Comparison of ENCODE assay signal across 8 mouse cellular contexts in genomic region chr6:114642601-114643528, GRCm38 (mm10). TPM values are rescaled to one million over a fixed set of nuclear protein-coding genes. Genes with fewer than 3 reads are reported as not detected.
DNase-seq lines count a peak whose midpoint lies in the region; ATAC-seq and TF ChIP-seq lines count a peak whose summit lies in the region.

Gene Atg7 (plus strand): TSS chr6:114643097.

- H3K4me3 ChIP-seq in G1E (ENCODE audit: low read depth, low read length) = peak within 1 kb of the TSS; percentile 85
- peak within 1 kb of the TSS; percentile 76 for H3K4me3 ChIP-seq in forebrain, postnatal 0 days (ENCODE audit: low read depth, low read length)
- H3K4me3 ChIP-seq in lung, embryonic 15.5 days = peak within 1 kb of the TSS; percentile 77

- peaks cover 26% of the 10 kb centered on the region for H3K36me3 ChIP-seq in G1E (replicated peaks)
- H3K36me3 ChIP-seq in forebrain, postnatal 0 days (ENCODE audit: insufficient read depth) = no peaks in the 10 kb centered on the region
- H3K36me3 ChIP-seq in lung, embryonic 15.5 days = no peaks in the 10 kb centered on the region

- peaks cover 9% of the 10 kb centered on the region; the same call in 1 of the 2 replicates for H3K4me1 ChIP-seq in G1E (ENCODE audit: insufficient read depth, low read depth, low read length)
- 0 out of 2 replicates have a peak, but pooled peaks cover 3% of the 10 kb centered on the region for H3K4me1 ChIP-seq in forebrain, postnatal 0 days (ENCODE audit: insufficient read depth)
- peaks cover 9% of the 10 kb centered on the region; the same call in 1 of the 2 replicates for H3K4me1 ChIP-seq in lung, embryonic 15.5 days

- H3K9me3 ChIP-seq in G1E (replicated peaks) = no peaks in the 10 kb centered on the region
- no peaks in the 10 kb centered on the region for H3K9me3 ChIP-seq in forebrain, postnatal 0 days (ENCODE audit: low read length)
- H3K9me3 ChIP-seq in lung, embryonic 15.5 days = no peaks in the 10 kb centered on the region

- H3K27ac ChIP-seq in forebrain, postnatal 0 days (ENCODE audit: low read depth, low read length) = peak within 1 kb of the TSS; percentile 81
- H3K27ac ChIP-seq in lung, embryonic 15.5 days = 0 out of 2 replicates have a peak within 1 kb of the TSS, but pooled peaks have one; percentile 16

- peak; percentile 77 for DNase-seq in G1E (ENCODE audit: low spot score)
- peak; percentile 88 to 96 for DNase-seq in cerebellum, adult 18-20 months
- peak; percentile 97 for DNase-seq in forebrain, postnatal 0 days
- peak; percentile 94 for DNase-seq in heart, postnatal 4 days
- DNase-seq in layer of hippocampus, adult 8-10 months (ENCODE audit: low spot score in 2 of 2) = peak; percentile 87 to 92
- peak; percentile 83 for DNase-seq in ovary, adult 18-20 months (ENCODE audit: low spot score)
- DNase-seq in thymus, postnatal 0 days (ENCODE audit: low spot score) = peak; percentile 97

- peak within 1 kb of the TSS; percentile 85 for H3K4me2 ChIP-seq in forebrain, postnatal 0 days (ENCODE audit: low read depth)
- peak within 1 kb of the TSS; percentile 85 for H3K4me2 ChIP-seq in lung, embryonic 15.5 days

- H3K27me3 ChIP-seq in G1E (ENCODE audit: insufficient read depth, low read length) = no peaks in the 10 kb centered on the region
- no peaks in the 10 kb centered on the region for H3K27me3 ChIP-seq in forebrain, postnatal 0 days (ENCODE audit: insufficient read depth, low read length)
- no peaks in the 10 kb centered on the region for H3K27me3 ChIP-seq in lung, embryonic 15.5 days

- WGBS in forebrain, postnatal 0 days = under 1% methylated on average over 38 of the region's 38 CpGs
- WGBS in lung, embryonic 15.5 days = under 1% methylated on average over 38 of the region's 38 CpGs

- peak; percentile 69 for ATAC-seq in G1E (ENCODE audit: extremely low read depth, insufficient number of reproducible peaks, low FRiP score, poor library complexity, severe bottlenecking)
- peak; percentile 95 for ATAC-seq in forebrain, postnatal 0 days
- peak; percentile 79 for ATAC-seq in lung, embryonic 15.5 days (ENCODE audit: borderline replicate concordance, extremely low read depth, low FRiP score, low TSS enrichment)

- peak within 1 kb of the TSS; percentile 65 for H3K9ac ChIP-seq in forebrain, postnatal 0 days
- peak within 1 kb of the TSS; percentile 57 for H3K9ac ChIP-seq in lung, embryonic 15.5 days

- no peak for TF ChIP-seq CTCF in G1E (IDR thresholded peaks at IDR 0.05; ENCODE audit: low read depth, low read length)
- TF ChIP-seq CTCF in forebrain, postnatal 0 days (IDR thresholded peaks at IDR 0.05; ENCODE audit: low read depth) = 0 out of 2 replicates have a peak, but pooled peaks have one; percentile 2

RNA-seq across cellular contexts. Expression of gene Atg7, which starts in this region (rescaled TPM):
- total RNA-seq in G1E (2014; fragmentation: Nextera tagmentation) (19.4 and 31.0 TPM in 2 replicates), G1E (2017) (28.9 and 37.9 TPM in 2 replicates)
- polyA plus RNA-seq in G1E (2012) = 47.4 and 55.0 TPM in 2 replicates
- 14.5 and 18.9 TPM in 2 replicates for total RNA-seq in forebrain, postnatal 0 days (2014; rRNA removed)
- 18.9 and 19.1 TPM in 2 replicates for polyA plus RNA-seq in forebrain, postnatal 0 days (2015; fragmentation: Nextera tagmentation; extraction: Ambion mirVana)
- total RNA-seq in heart, postnatal 4 days (2021) = 10 to 100 TPM; 15.9 to 20.0 TPM
- total RNA-seq in layer of hippocampus, adult 8-10 months (2022) = 10 to 100 TPM; 21.0 to 28.8 (median 28.3) TPM
- polyA plus RNA-seq in lung, embryonic 15.5 days (2015; fragmentation: Nextera tagmentation; extraction: Ambion mirVana) = 21.5 and 22.6 TPM in 2 replicates
- 19.5 and 19.6 TPM in 2 replicates for polyA plus RNA-seq in thymus, postnatal 0 days (2015; fragmentation: Nextera tagmentation; extraction: Ambion mirVana)

Comparison
In these comparisons a context has a peak if more than half of its experiments do, and no peak if none do; other contexts are left out.
1. Peak in every context shown above with its lines: DNase-seq, ATAC-seq, H3K4me3 ChIP-seq and H3K27ac ChIP-seq.